8 mouse cellular contexts compared by ENCODE assay signal in genomic region chr5:124025587-124026441, GRCm38 (mm10). TPM values are rescaled to one million over a fixed set of nuclear protein-coding genes. Genes with fewer than 3 reads are reported as not detected.
DNase-seq lines count a peak whose midpoint lies in the region; ATAC-seq and TF ChIP-seq lines count a peak whose summit lies in the region.

No protein-coding gene starts in this region.

- no peaks in the 10 kb centered on the region for H3K9me3 ChIP-seq in midbrain, embryonic 11.5 days (ENCODE audit: control insufficient read depth, low read length)
- H3K9me3 ChIP-seq in midbrain, embryonic 14.5 days (ENCODE audit: control insufficient read depth, low read length), result no peaks in the 10 kb centered on the region
- no peaks in the 10 kb centered on the region for H3K9me3 ChIP-seq in forebrain, postnatal 0 days (ENCODE audit: low read length)
- H3K9me3 ChIP-seq in neural tube, embryonic 14.5 days (ENCODE audit: control insufficient read depth, low read length), result no peaks in the 10 kb centered on the region

- no peak overlapping the region for H3K4me3 ChIP-seq in midbrain, embryonic 11.5 days (ENCODE audit: low read depth, low read length)
- no peak overlapping the region for H3K4me3 ChIP-seq in midbrain, embryonic 14.5 days (replicated peaks; ENCODE audit: low read depth, low read length)
- no peak overlapping the region for H3K4me3 ChIP-seq in forebrain, postnatal 0 days (ENCODE audit: low read depth, low read length)
- H3K4me3 ChIP-seq in neural tube, embryonic 14.5 days (ENCODE audit: low read depth, low read length), result no peak overlapping the region

- 89% methylated on average over 15 of the region's 15 CpGs for WGBS in midbrain, embryonic 11.5 days
- 87% methylated on average over 15 of the region's 15 CpGs for WGBS in midbrain, embryonic 14.5 days
- WGBS in forebrain, postnatal 0 days, result 67% methylated on average over 15 of the region's 15 CpGs
- WGBS in neural tube, embryonic 14.5 days, result 87% methylated on average over 15 of the region's 15 CpGs

- H3K9ac ChIP-seq in midbrain, embryonic 11.5 days (ENCODE audit: low read length), result no peak overlapping the region
- no peak overlapping the region for H3K9ac ChIP-seq in midbrain, embryonic 14.5 days (replicated peaks; ENCODE audit: low read length)
- no peak overlapping the region for H3K9ac ChIP-seq in forebrain, postnatal 0 days
- H3K9ac ChIP-seq in neural tube, embryonic 14.5 days (replicated peaks; ENCODE audit: low read depth, low read length), result no peak overlapping the region

- no peaks in the 10 kb centered on the region for H3K27me3 ChIP-seq in midbrain, embryonic 11.5 days (ENCODE audit: control insufficient read depth, insufficient read depth, low read length)
- H3K27me3 ChIP-seq in midbrain, embryonic 14.5 days (ENCODE audit: control insufficient read depth, insufficient read depth, low read length), result no peaks in the 10 kb centered on the region
- H3K27me3 ChIP-seq in forebrain, postnatal 0 days (ENCODE audit: insufficient read depth, low read length), result no peaks in the 10 kb centered on the region
- H3K27me3 ChIP-seq in neural tube, embryonic 14.5 days (ENCODE audit: control insufficient read depth, insufficient read depth, low read length), result no peaks in the 10 kb centered on the region

- H3K4me1 ChIP-seq in midbrain, embryonic 11.5 days (ENCODE audit: control insufficient read depth, insufficient read depth, low read length), result peaks cover 77% of the 10 kb centered on the region
- H3K4me1 ChIP-seq in midbrain, embryonic 14.5 days (ENCODE audit: control insufficient read depth, insufficient read depth, low read length), result peaks cover 51% of the 10 kb centered on the region
- peaks cover 22% of the 10 kb centered on the region for H3K4me1 ChIP-seq in forebrain, postnatal 0 days (ENCODE audit: insufficient read depth)
- peaks cover 59% of the 10 kb centered on the region for H3K4me1 ChIP-seq in neural tube, embryonic 14.5 days (ENCODE audit: control insufficient read depth, insufficient read depth, low read length)

- H3K36me3 ChIP-seq in midbrain, embryonic 11.5 days (ENCODE audit: control insufficient read depth, insufficient read depth, low read length), result peaks cover 6% of the 10 kb centered on the region
- H3K36me3 ChIP-seq in midbrain, embryonic 14.5 days (ENCODE audit: control insufficient read depth, insufficient read depth, low read length), result no peaks in the 10 kb centered on the region
- peaks cover 3% of the 10 kb centered on the region; the same call in 1 of the 2 replicates for H3K36me3 ChIP-seq in forebrain, postnatal 0 days (ENCODE audit: insufficient read depth)
- H3K36me3 ChIP-seq in neural tube, embryonic 14.5 days (ENCODE audit: control insufficient read depth, insufficient read depth, low read length), result no peaks in the 10 kb centered on the region; the same call in 1 of the 2 replicates

- no peak for DNase-seq in midbrain, embryonic 11.5 days (ENCODE audit: low spot score, missing footprints)
- DNase-seq in midbrain, embryonic 14.5 days, result no peak
- no peak for DNase-seq in forebrain, postnatal 0 days
- DNase-seq in kidney, adult 8-10 months, result peak; percentile 70 to 80
- no peak for DNase-seq in right cerebral cortex, postnatal 14 days
- no peak for DNase-seq in left cerebral cortex, adult 18-20 months (ENCODE audit: low spot score in 2 of 2)

- 0 out of 2 replicates have a peak, but pooled peaks have one; percentile 14 for ATAC-seq in midbrain, embryonic 11.5 days (ENCODE audit: low FRiP score)
- no peak for ATAC-seq in midbrain, embryonic 14.5 days (ENCODE audit: low FRiP score, low TSS enrichment)
- no peak for ATAC-seq in forebrain, postnatal 0 days
- no peak for ATAC-seq in neural tube, embryonic 14.5 days (ENCODE audit: low read depth)
- no peak for ATAC-seq in frontal cortex, adult (ENCODE audit: low TSS enrichment)

- no peak overlapping the region for H3K4me2 ChIP-seq in midbrain, embryonic 11.5 days
- no peak overlapping the region for H3K4me2 ChIP-seq in midbrain, embryonic 14.5 days (ENCODE audit: low read length)
- no peak overlapping the region for H3K4me2 ChIP-seq in forebrain, postnatal 0 days (ENCODE audit: low read depth)
- H3K4me2 ChIP-seq in neural tube, embryonic 14.5 days (ENCODE audit: low read depth, low read length), result no peak overlapping the region

- no peak for TF ChIP-seq CTCF in forebrain, postnatal 0 days (IDR thresholded peaks at IDR 0.05; ENCODE audit: low read depth)

- peak overlapping the region; percentile 36; the same call in 1 of the 2 replicates for H3K27ac ChIP-seq in midbrain, embryonic 11.5 days (ENCODE audit: low read depth, low read length)
- H3K27ac ChIP-seq in midbrain, embryonic 14.5 days (replicated peaks; ENCODE audit: low read depth, low read length), result no peak overlapping the region
- peak overlapping the region; percentile 4; the same call in 1 of the 2 replicates for H3K27ac ChIP-seq in forebrain, postnatal 0 days (ENCODE audit: low read depth, low read length)
- peak overlapping the region; percentile 66 for H3K27ac ChIP-seq in neural tube, embryonic 14.5 days (ENCODE audit: low read depth, low read length)

RNA-seq across cellular contexts. Expression of gene Vps37b, which starts 6.3 kb away (rescaled TPM):
- 45.5 and 50.7 TPM in 2 replicates for polyA plus RNA-seq in midbrain, embryonic 11.5 days (2014; fragmentation: Nextera tagmentation; extraction: Ambion mirVana)
- polyA plus RNA-seq in midbrain, embryonic 14.5 days (2014; fragmentation: Nextera tagmentation; extraction: Ambion mirVana), result 58.0 and 72.4 TPM in 2 replicates
- 62.0 and 62.2 TPM in 2 replicates for total RNA-seq in forebrain, postnatal 0 days (2014; rRNA removed)
- polyA plus RNA-seq in forebrain, postnatal 0 days (2015; fragmentation: Nextera tagmentation; extraction: Ambion mirVana), result 76.5 and 90.8 TPM in 2 replicates
- polyA plus RNA-seq in neural tube, embryonic 14.5 days (2014; fragmentation: Nextera tagmentation; extraction: Ambion mirVana), result 47.1 and 58.1 TPM in 2 replicates
- 10 to 100 TPM; 43.2 to 50.5 TPM for total RNA-seq in left cerebral cortex, adult 18-20 months (2021)

RNA-seq across cellular contexts. Expression of gene Hip1r, which starts 52.4 kb away (rescaled TPM):
- 4.6 and 5.2 TPM in 2 replicates for polyA plus RNA-seq in midbrain, embryonic 11.5 days (2014; fragmentation: Nextera tagmentation; extraction: Ambion mirVana)
- 22.5 and 24.7 TPM in 2 replicates for polyA plus RNA-seq in midbrain, embryonic 14.5 days (2014; fragmentation: Nextera tagmentation; extraction: Ambion mirVana)
- 52.2 and 55.0 TPM in 2 replicates for total RNA-seq in forebrain, postnatal 0 days (2014; rRNA removed)
- 22.2 and 29.8 TPM in 2 replicates for polyA plus RNA-seq in forebrain, postnatal 0 days (2015; fragmentation: Nextera tagmentation; extraction: Ambion mirVana)
- polyA plus RNA-seq in neural tube, embryonic 14.5 days (2014; fragmentation: Nextera tagmentation; extraction: Ambion mirVana), result 19.7 and 21.4 TPM in 2 replicates
- total RNA-seq in left cerebral cortex, adult 18-20 months (2021), result 10 to 100 TPM; 66.5 to 67.7 TPM

Comparison
In these comparisons a context has a peak if more than half of its experiments do, and no peak if none do; other contexts are left out.
1. DNase-seq: peak in kidney, adult 8-10 months (2 of 2); none in midbrain, embryonic 11.5 days (single experiment), midbrain, embryonic 14.5 days (single experiment), forebrain, postnatal 0 days (single experiment), right cerebral cortex, postnatal 14 days (single experiment) and left cerebral cortex, adult 18-20 months (0 of 2).